Mouse (Mus musculus) liver, embryonic 14.5 days (tissue): ENCODE data around the gene Ntrk1.

Experiments used
- CTCF ChIP-seq: IDR thresholded peaks from 2 replicates; pipeline ENCODE4 v1.5.1; 2016; ENCODE audit warnings: antibody characterized with exemption, low read depth, control low read depth
- EP300 ChIP-seq: IDR thresholded peaks from 2 replicates; pipeline ENCODE4 v1.6.1; 2016; ENCODE audit warnings: antibody characterized with exemption, low read depth

GRCm38 (mm10) chr3:87812413-87812812, 17.5 kb upstream of the Ntrk1 start:
- TF ChIP-seq CTCF (no peak), EP300 (no peak)
